Mouse (Mus musculus): ENCODE data around the gene E2f7. TPM values are rescaled to one million over a fixed set of nuclear protein-coding genes. Genes with fewer than 3 reads are reported as not detected.
"Not testable (repeated sequence)": the region's sequence is repeated elsewhere in the genome, so short reads cannot be mapped to it uniquely, and the experiment has no call there.

The E2f7 gene
- polyA plus RNA-seq, 1 experiment from 2014 or later: 34.1 TPM

GRCm38 (mm10) chr10:110744120-110744519, 1.1 kb upstream of the E2f7 start:
- WGBS: 27% methylated on average over 12 of the region's 12 CpGs
- H3K27ac ChIP-seq (ENCODE audit: low read length): no peak overlapping the region; the same call in 1 of the 2 replicates
- peaks cover 6% of the 10 kb centered on the region for H3K36me3 ChIP-seq (ENCODE audit: control insufficient read depth, insufficient read depth, low read length)
- peak overlapping the region; percentile 95 for H3K4me2 ChIP-seq (ENCODE audit: low read depth, low read length)
- H3K27me3 ChIP-seq (ENCODE audit: control insufficient read depth, insufficient read depth, low read depth, low read length): no peaks in the 10 kb centered on the region
- no peak for ATAC-seq (ENCODE audit: low read depth)
- H3K9ac ChIP-seq (ENCODE audit: low read length): no peak overlapping the region
- peak overlapping the region; percentile 22 for H3K4me3 ChIP-seq (ENCODE audit: low read length)
- no peaks in the 10 kb centered on the region for H3K9me3 ChIP-seq (ENCODE audit: control insufficient read depth, low read length)
- H3K4me1 ChIP-seq (replicated peaks; ENCODE audit: control insufficient read depth, insufficient read depth, low read length): peaks cover 21% of the 10 kb centered on the region

- WGBS: under 1% methylated on average over 23 of the region's 23 CpGs
- H3K36me3 ChIP-seq (ENCODE audit: control insufficient read depth, insufficient read depth, low read length): peaks cover 10% of the 10 kb centered on the region
- H3K4me2 ChIP-seq (ENCODE audit: low read depth, low read length): peak overlapping the region; percentile 87
- peaks cover 23% of the 10 kb centered on the region for H3K4me1 ChIP-seq (replicated peaks; ENCODE audit: control insufficient read depth, insufficient read depth, low read length)
- no peaks in the 10 kb centered on the region for H3K9me3 ChIP-seq (ENCODE audit: control insufficient read depth, low read length)
- peak; percentile 61 for ATAC-seq (ENCODE audit: low read depth)
- peak overlapping the region; percentile 90 for H3K27ac ChIP-seq (ENCODE audit: low read length)
- peak overlapping the region; percentile 95 for H3K9ac ChIP-seq (ENCODE audit: low read length)
- H3K4me3 ChIP-seq (ENCODE audit: low read length): peak overlapping the region; percentile 95
- no peaks in the 10 kb centered on the region for H3K27me3 ChIP-seq (ENCODE audit: control insufficient read depth, insufficient read depth, low read depth, low read length)
Measured at GRCm38 (mm10) chr10:110745640-110746032, 397 bp downstream of the E2f7 start.

- WGBS: 94% methylated on average over 9 of the region's 9 CpGs
- Histone ChIP-seq H3K36me3 (ENCODE audit: control insufficient read depth, insufficient read depth, low read length) (peaks cover 25% of the 10 kb centered on the region), H3K4me3 (ENCODE audit: low read length) (no peak overlapping the region), H3K4me1 (replicated peaks; ENCODE audit: control insufficient read depth, insufficient read depth, low read length) (peaks cover 16% of the 10 kb centered on the region), H3K9me3 (ENCODE audit: control insufficient read depth, low read length) (no peaks in the 10 kb centered on the region), H3K27ac (ENCODE audit: low read length) (no peak overlapping the region), H3K4me2 (ENCODE audit: low read depth, low read length) (no peak overlapping the region), H3K9ac (ENCODE audit: low read length) (no peak overlapping the region), H3K27me3 (ENCODE audit: control insufficient read depth, insufficient read depth, low read depth, low read length) (no peaks in the 10 kb centered on the region)
- no peak for ATAC-seq (ENCODE audit: low read depth)
Measured at GRCm38 (mm10) chr10:110749081-110749480, 3.8 kb downstream of the E2f7 start.

DNA sequence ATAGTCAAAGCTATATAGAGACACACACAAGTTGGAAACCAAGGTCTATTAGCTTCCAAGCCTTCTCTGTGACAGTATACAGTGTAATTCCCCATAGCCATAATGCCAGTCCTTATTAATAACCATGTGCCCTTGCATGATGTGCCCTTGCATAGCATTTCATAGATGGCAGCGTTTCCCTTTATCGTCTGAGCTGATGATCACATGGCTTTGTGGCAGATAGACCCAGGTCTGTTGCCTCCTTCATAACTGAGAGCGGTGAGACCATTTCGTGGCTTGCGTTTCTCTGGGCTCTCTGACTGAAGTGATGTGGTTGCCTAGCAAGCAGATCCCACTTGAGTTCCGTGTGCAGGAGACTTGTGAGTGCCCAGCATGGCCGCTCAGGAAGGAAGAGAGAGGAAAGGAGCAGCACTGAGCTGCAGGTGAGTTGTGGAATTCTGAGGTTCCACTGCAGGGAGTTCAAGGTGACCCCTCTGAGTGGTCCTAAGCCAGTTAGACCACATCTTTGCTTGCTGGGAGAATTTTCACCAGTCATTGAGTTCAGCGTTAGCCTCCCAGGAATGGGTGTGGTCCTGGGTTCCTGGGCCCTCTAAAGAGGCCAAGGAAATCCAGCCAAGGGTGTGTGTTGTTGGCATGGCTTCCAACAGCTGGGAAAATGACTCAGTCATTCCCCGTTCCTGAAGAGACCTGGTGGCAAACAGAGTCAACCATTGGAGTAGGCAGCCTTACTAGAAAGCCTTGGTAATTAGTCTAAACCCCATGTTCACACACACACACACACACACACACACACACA, 4.5 kb downstream of the E2f7 start:
- Histone ChIP-seq H3K4me1 (replicated peaks; ENCODE audit: control insufficient read depth, insufficient read depth, low read length) (peaks cover 13% of the 10 kb centered on the region), H3K4me2 (ENCODE audit: low read depth, low read length) (no peak overlapping the region), H3K36me3 (ENCODE audit: control insufficient read depth, insufficient read depth, low read length) (peaks cover 32% of the 10 kb centered on the region), H3K27me3 (ENCODE audit: control insufficient read depth, insufficient read depth, low read depth, low read length) (no peaks in the 10 kb centered on the region), H3K9me3 (ENCODE audit: control insufficient read depth, low read length) (no peaks in the 10 kb centered on the region), H3K27ac (ENCODE audit: low read length) (no peak overlapping the region), H3K9ac (ENCODE audit: low read length) (no peak overlapping the region), H3K4me3 (ENCODE audit: low read length) (no peak overlapping the region)
- ATAC-seq (ENCODE audit: low read depth): no peak
- 81% methylated on average over 9 of the region's 9 CpGs for WGBS

GRCm38 (mm10) chr10:110752849-110753248, 7.6 kb downstream of the E2f7 start:
- Histone ChIP-seq H3K4me2 (ENCODE audit: low read depth, low read length) (no peak overlapping the region), H3K9me3 (ENCODE audit: control insufficient read depth, low read length) (peaks cover 3% of the 10 kb centered on the region; the same call in 1 of the 2 replicates), H3K27ac (ENCODE audit: low read length) (peak overlapping the region; percentile 60), H3K27me3 (ENCODE audit: control insufficient read depth, insufficient read depth, low read depth, low read length) (no peaks in the 10 kb centered on the region), H3K4me1 (replicated peaks; ENCODE audit: control insufficient read depth, insufficient read depth, low read length) (peaks cover 2% of the 10 kb centered on the region; the same call in 1 of the 2 replicates), H3K4me3 (ENCODE audit: low read length) (no peak overlapping the region), H3K9ac (ENCODE audit: low read length) (no peak overlapping the region), H3K36me3 (ENCODE audit: control insufficient read depth, insufficient read depth, low read length) (peaks cover 58% of the 10 kb centered on the region)
- 68% methylated on average over 3 of the region's 3 CpGs for WGBS
- 0 out of 2 replicates have a peak, but pooled peaks have one; percentile 37 for ATAC-seq (ENCODE audit: low read depth)

DNA sequence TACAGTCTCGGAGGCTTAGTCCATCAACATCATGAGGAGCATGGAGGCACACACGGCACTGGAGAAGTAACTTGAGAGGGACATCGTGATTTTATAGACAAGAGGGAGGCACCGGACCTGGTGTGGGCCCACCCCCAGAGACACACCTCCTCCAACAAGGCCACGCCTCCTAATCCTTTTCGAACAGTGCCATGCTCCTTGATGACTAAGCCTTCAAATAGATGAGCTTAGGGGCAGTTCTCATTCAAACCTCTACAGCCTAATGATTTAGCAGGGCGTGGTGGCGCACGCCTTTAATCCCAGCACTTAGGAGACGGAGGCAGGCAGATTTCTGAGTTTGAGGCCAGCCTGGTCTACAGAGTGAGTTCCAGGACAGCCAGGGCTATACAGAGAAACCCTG, 10.3 kb downstream of the E2f7 start:
- WGBS: 94% methylated on average over 10 of the region's 10 CpGs
- H3K4me3 ChIP-seq (ENCODE audit: low read length): no peak overlapping the region
- H3K4me2 ChIP-seq (ENCODE audit: low read depth, low read length): no peak overlapping the region
- H3K36me3 ChIP-seq (ENCODE audit: control insufficient read depth, insufficient read depth, low read length): peaks cover 59% of the 10 kb centered on the region
- H3K9me3 ChIP-seq (ENCODE audit: control insufficient read depth, low read length): peaks cover 3% of the 10 kb centered on the region; the same call in 1 of the 2 replicates
- no peaks in the 10 kb centered on the region; the same call in 1 of the 2 replicates for H3K4me1 ChIP-seq (replicated peaks; ENCODE audit: control insufficient read depth, insufficient read depth, low read length)
- no peak overlapping the region for H3K9ac ChIP-seq (ENCODE audit: low read length)
- H3K27me3 ChIP-seq (ENCODE audit: control insufficient read depth, insufficient read depth, low read depth, low read length): no peaks in the 10 kb centered on the region
- no peak for ATAC-seq (ENCODE audit: low read depth)
- no peak overlapping the region for H3K27ac ChIP-seq (ENCODE audit: low read length)

GRCm38 (mm10) chr10:110756271-110756793, 11.1 kb downstream of the E2f7 start:
- H3K36me3 ChIP-seq (ENCODE audit: control insufficient read depth, insufficient read depth, low read length): peaks cover 56% of the 10 kb centered on the region
- WGBS: 87% methylated on average over 7 of the region's 7 CpGs
- ATAC-seq (ENCODE audit: low read depth): no peak

DNA sequence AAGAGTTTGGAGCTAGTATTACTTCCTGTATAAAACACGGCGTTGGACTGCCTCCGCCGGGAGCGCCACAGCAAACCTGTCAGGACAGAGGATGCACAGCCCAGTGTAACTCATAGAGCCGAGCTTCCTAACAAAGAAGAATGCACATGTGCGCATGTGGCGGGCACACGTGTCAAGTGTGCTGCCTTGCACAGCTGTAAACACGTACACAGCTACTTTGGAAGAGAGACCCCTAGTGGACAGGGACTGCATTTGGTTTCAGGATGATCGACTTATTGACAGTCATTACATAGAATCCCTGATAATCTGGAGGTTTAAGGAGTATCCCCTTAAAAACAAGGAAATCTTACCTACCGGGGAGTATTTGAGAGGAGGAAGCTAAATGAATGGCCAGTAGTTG, 15.3 kb downstream of the E2f7 start:
- not testable (repeated sequence) for H3K27me3 ChIP-seq (ENCODE audit: control insufficient read depth, insufficient read depth, low read depth, low read length); H3K9ac ChIP-seq (ENCODE audit: low read length)
- ATAC-seq (ENCODE audit: low read depth): peak; percentile 60; the same call in 1 of the 2 replicates

More at GRCm38 (mm10) chr10:110756271-110756793, 11.1 kb downstream of the E2f7 start:
- H3K4me1 ChIP-seq (replicated peaks; ENCODE audit: control insufficient read depth, insufficient read depth, low read length): no peaks in the 10 kb centered on the region; the same call in 1 of the 2 replicates
- H3K27ac ChIP-seq (ENCODE audit: low read length): no peak overlapping the region
- H3K4me3 ChIP-seq (ENCODE audit: low read length): no peak overlapping the region
- no peak overlapping the region for H3K9ac ChIP-seq (ENCODE audit: low read length)
- no peaks in the 10 kb centered on the region for H3K27me3 ChIP-seq (ENCODE audit: control insufficient read depth, insufficient read depth, low read depth, low read length)
- peaks cover 3% of the 10 kb centered on the region; the same call in 1 of the 2 replicates for H3K9me3 ChIP-seq (ENCODE audit: control insufficient read depth, low read length)
- no peak overlapping the region for H3K4me2 ChIP-seq (ENCODE audit: low read depth, low read length)

GRCm38 (mm10) chr10:110762134-110762884, 17.1 kb downstream of the E2f7 start:
- H3K4me1 ChIP-seq (replicated peaks; ENCODE audit: control insufficient read depth, insufficient read depth, low read length): no peaks in the 10 kb centered on the region
- ATAC-seq (ENCODE audit: low read depth): no peak
- no peak overlapping the region for H3K4me3 ChIP-seq (ENCODE audit: low read length)
- H3K27ac ChIP-seq (ENCODE audit: low read length): no peak overlapping the region
- peaks cover 67% of the 10 kb centered on the region for H3K36me3 ChIP-seq (ENCODE audit: control insufficient read depth, insufficient read depth, low read length)
- H3K9ac ChIP-seq (ENCODE audit: low read length): no peak overlapping the region
- WGBS: 93% methylated on average over 16 of the region's 16 CpGs
- H3K9me3 ChIP-seq (ENCODE audit: control insufficient read depth, low read length): no peaks in the 10 kb centered on the region
- H3K4me2 ChIP-seq (ENCODE audit: low read depth, low read length): no peak overlapping the region
- H3K27me3 ChIP-seq (ENCODE audit: control insufficient read depth, insufficient read depth, low read depth, low read length): no peaks in the 10 kb centered on the region

More for the DNA sequence above, 15.3 kb downstream of the E2f7 start:
- H3K4me1 ChIP-seq (replicated peaks; ENCODE audit: control insufficient read depth, insufficient read depth, low read length); H3K27ac ChIP-seq (ENCODE audit: low read length); H3K4me3 ChIP-seq (ENCODE audit: low read length); H3K9me3 ChIP-seq (ENCODE audit: control insufficient read depth, low read length); H3K4me2 ChIP-seq (ENCODE audit: low read depth, low read length): not testable (repeated sequence)
- WGBS: 54% methylated on average over 7 of the region's 12 CpGs
- peaks cover 68% of the 10 kb centered on the region for H3K36me3 ChIP-seq (ENCODE audit: control insufficient read depth, insufficient read depth, low read length)
